Mouse (Mus musculus): ENCODE results near the gene Cdkn1b.

Cdkn1b gene

DNA sequence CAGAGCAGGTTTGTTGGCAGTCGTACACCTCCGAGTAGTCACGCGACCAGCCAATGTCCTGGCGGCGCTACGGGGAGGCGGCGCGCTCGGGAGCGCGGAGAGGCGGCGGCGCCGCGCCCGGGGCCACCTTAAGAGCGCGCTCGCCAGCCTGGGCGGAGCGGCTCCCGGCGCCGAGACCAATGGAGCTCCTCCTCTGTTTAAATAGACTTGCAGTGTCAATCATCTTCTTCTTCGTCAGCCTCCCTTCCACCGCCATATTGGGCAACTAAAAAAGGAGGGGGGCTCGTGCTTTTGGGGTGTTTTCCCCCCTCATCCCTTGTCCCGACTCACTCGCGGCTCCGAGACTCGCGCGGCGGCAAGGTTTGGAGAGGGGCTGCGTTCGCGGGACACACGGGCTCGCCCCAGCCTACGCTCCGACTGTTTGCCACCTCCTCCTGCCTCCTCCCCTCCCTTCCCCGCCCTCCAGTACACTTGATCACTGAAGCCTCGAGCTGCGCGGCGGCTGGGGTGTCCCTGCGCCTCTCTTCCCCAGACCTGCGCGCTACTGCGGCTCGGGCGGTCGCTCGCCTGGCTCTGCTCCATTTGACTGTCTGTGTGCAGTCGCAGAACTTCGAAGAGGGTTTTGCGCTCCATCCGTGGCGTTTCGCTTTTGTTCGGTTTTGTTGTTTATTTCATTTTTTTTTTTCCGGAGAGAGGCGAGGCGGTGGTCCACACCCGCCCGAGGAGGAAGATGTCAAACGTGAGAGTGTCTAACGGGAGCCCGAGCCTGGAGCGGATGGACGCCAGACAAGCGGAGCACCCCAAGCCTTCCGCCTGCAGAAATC, at the start of gene Cdkn1b:
Gene Cdkn1b, plus strand, starts transcription at position 212 of the 824 bp plus-strand sequence.
- peak; percentile 79 for DNase-seq (ENCODE audit: low read depth)

DNA sequence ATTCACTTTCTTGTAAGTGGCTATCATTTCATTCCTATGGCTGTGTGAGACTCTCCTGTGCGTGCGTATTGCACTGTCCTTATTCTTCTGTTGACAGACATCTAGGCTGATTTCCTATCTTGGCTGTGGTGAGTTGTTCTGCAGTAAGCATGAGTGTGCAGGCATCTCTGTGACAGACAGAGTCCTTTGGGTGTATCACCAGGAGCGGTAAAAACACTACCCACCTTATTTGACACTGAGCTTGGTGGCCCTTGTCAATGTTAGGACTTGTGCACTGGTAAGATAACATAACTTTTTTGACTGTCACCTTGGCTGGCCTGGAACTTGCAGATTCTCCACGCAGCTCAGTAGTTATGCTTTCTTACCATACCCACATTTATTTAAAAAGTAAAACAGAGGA, 49.3 kb upstream of the Cdkn1b start:
- no peak for DNase-seq (ENCODE audit: low read depth)

DNA sequence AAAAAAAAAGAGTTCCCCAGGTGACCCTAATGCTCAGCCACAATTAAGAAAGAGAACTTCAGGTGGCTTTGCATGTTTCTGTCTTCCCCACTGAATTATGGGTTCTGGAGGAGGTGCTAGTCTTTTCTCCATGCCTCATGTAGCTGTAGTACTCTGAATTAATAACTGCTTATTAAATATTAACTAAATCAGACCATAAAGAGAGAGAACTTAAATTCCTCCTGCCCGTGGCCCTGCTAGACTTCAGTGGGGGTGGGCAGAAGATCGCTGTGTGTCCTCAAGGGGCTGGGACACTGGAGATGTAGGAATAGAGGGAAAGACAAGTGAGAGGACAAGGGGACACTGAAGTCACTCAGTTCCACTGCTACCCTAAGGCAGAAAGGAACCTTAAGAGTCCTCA, 48.0 kb upstream of the Cdkn1b start:
- no peak for DNase-seq (ENCODE audit: low read depth)

DNA sequence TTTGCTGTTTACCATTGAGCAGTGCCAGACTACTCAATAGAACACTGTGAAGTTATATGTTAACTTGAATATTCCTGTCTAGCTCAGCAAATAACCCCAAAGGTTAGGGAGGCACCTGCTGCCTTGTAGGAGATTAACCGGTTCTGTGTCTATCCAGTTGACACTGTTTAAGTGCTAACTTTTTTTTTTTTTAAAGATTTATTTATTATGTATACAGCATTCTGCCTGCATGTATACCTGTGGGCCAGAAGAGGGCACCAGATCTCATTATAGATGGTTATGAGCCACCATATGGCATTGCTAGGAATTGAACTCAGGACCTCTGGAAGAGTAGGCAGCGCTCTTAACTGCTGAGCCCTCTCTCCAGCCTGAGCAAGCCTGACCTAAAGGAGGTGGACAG, 47.2 kb upstream of the Cdkn1b start:
- no peak for DNase-seq (ENCODE audit: low read depth)

DNA sequence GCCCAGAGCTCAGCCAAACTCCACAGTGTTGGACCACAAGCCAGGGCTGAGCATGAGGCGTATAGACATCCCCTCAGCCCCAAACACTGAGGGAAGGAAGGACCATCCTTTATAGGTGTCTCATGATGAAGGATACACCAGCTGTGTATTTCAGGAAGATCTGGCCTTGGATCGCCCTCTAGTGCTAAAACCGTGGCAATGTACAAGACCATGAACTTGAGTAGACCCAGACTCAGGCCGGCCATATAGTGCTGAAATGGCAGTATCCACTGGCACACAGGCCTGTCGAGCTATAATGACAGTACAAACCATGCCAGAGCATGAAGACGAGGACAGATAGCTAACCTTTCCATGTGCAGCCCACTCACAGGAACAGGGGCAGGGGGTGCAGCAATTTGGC, 43.4 kb upstream of the Cdkn1b start:
- peak; percentile 24 for DNase-seq (ENCODE audit: low read depth)

DNA sequence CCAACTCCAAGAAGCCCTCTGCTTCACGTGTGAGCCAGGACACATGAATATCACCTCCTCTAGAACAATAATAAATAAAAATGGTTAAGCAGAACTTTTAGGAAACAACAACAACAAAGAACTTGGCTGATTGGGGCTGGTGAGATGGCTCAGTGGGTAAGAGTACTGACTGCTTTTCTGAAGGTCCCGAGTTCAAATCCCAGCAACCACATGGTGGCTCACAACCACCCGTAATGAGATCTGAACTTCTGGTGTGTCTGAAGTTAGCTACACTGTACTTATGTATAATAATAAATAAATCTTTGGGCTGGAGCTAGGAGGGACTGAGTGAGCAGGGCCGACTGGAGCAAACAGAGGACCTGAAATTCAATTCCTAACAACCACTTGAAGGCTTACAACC, 42.9 kb upstream of the Cdkn1b start:
- no peak for DNase-seq (ENCODE audit: low read depth)

DNA sequence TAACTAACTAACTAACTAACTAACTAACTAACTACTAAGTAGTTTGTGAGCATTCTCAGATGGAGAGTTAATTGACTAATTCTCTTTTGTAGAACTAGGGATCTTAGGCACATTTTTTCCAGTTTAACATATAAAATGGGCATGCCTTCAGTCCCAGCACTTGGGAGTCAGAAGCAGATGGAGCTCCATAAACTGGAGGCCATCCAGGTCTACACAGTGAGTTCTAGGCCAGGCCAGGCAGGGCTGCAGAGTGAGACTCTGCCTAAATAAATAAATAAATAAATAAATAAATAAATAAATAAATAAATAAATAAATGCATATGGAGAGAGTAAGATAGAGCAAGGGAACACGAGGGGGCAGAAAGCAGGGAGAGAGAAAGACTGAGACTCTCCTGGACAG, 42.3 kb upstream of the Cdkn1b start:
- DNase-seq (ENCODE audit: low read depth), result no peak

DNA sequence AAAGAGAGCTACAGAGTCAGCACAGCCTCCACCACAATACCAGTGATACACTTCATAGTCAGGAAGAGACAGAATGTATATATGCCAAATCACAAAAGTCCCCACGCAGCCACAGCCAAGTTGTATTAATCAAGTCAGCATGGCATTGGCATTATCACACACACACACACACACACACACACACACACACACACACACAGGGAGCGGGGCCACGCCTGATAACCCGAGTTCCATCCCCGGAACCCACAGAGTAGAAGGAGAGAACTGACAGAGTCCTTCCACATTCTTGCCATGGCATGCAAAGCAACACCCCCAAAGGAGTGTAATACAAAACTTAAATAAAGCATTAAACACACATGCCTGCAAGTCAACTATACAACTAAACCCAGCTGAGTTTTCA, 40.6 kb upstream of the Cdkn1b start:
- no peak for DNase-seq (ENCODE audit: low read depth)

DNA sequence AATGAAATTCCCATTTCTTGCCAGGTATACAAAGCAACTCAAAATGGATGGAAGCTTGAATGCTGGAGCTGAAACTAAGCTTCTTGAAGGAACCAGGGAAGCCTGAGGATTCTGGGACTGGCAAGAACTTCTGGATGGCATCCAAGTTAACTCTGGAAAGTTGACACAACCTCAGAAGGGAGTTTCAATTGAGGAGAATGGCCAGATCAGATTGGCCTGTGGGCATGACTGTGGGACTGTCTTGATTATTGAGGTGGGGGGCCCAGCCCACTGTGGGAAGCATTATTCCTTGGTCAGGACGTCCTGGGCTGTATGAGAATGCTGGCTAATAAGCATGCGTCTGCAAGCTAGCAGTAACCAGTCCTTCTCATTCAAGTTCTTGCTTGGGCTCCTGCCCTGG, 40.2 kb upstream of the Cdkn1b start:
- DNase-seq (ENCODE audit: low read depth), result no peak

DNA sequence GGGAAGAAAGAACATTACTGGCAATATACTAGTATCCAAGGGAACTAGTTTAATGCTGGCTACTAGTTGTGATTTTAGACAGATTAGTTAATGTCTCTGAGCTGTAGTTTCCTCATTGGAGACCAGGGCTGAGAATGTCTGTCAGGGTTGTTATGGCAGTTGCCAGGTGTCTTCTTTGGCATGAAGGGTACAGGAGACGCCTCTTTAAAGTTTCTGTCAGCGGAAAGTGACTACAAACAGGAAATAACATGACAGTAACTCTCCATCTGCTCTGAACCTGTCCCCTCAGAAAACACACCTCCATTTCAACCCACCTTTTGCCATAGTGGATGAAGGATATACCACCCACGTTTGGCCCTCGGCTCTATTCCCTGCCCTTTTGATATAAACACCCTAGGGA, 36.5 kb upstream of the Cdkn1b start:
- no peak for DNase-seq (ENCODE audit: low read depth)

DNA sequence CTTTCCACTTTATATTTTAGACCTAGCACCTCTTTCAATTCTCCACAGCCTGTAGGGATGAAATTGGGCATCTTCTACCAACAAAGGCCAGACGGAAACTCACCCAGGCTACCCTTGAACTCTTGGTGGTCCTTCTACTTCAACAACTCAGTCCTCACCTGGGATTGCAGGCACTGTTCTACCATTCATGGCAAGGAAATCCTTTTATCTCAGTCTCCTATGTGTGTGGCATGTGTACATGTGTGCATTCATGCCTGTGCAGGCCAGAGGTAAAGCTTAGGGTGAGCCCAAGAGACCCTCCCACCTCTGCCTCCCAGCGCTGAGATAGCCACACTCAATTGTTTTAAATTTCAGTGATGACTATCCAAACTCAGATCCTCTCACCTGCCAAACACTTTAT, 34.7 kb upstream of the Cdkn1b start:
- DNase-seq (ENCODE audit: low read depth), result no peak

DNA sequence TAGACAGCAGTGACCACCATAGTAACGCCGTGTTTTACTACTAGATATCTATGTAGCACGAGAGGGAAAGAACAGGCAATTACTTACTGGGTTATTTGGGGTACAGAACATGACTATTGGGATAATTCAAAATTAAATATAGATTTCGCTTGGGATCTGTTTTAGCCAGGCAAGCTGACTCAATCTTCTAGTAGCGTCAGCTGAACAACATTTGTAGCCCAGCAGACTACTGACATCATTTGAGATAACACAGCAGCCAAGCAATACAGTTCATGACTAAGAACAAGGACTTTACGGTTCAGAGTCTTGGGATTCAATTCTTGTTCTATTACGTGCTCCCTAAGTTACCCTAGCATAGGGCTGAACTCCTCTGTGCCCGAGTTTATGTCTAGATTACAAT, 33.7 kb upstream of the Cdkn1b start:
- DNase-seq (ENCODE audit: low read depth), result no peak

DNA sequence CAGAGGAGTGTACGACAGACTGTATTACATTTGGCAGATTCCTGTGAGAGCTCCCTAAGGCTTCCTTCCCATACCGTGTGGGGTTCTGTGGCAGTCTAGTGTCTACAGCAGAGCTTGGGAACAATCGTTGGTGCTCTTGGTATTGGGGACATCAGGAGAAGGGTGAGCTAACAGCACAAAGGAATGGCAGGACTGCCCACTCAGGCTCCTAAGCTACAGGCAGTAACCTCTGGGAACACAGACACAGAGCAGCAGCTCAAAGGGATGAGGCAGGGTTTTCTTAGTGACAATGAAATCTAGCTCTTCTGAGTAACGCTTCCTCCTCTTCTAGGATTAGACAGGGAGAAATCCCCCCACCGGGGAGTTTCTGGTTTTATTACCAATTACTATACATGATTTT, 33.2 kb upstream of the Cdkn1b start:
- DNase-seq (ENCODE audit: low read depth), result no peak

DNA sequence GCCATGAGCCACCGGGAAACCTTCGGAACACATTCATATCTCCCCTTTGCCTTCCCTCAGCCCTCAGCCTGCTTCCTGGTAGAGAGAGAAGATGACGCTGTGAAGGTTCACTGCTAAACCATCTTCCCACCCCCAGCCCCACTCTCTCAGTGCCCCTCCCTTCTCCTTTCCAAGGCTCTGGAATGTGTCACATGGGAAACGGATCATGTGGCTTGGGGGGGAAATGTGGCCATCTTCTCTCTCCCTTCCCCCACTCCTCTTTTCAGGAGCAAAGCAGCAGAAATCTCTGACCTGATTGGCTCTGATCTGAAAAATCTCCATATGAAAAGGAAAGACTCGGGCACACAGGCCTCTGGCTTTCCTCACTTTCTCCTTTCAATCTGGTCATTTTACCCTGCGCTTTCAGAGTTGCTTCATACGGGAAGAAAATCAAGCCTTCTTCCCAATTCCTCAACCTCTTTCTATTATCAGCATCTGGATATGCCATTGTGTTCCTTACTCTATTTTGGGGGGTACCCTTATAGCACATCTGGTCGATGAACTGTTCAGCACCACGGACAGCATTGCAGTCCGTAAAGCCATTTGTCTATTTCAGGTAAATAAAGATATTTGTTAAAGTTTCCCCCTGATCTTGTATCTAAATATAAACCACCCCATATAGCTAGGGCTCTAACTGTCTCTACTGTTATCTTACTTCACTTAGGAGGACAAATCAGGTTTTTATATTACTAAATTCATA, 32.3 kb upstream of the Cdkn1b start:
- no peak for DNase-seq (ENCODE audit: low read depth)

DNA sequence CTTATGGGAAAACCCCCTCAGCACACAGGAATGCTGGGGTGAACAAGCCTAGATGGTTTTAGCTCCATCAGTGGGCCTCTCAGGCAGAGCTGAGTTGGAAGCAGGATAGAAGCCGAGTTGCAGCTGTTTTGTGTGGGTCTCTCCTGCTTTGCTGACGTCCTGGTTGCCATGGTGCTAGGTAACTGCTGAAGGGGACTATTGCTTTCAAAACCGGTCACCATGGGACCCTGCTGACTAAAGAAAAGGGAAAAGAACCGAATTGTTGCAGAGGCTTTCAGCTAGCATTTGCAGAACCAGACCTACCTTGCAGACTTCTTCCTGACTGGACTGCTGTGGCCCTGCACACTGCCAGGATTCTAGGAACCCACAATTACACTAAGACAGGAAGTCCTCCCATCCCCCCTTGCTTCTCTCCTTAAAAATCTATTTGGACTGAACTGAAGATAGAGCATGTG, 31.6 kb upstream of the Cdkn1b start:
- no peak for DNase-seq (ENCODE audit: low read depth)

DNA sequence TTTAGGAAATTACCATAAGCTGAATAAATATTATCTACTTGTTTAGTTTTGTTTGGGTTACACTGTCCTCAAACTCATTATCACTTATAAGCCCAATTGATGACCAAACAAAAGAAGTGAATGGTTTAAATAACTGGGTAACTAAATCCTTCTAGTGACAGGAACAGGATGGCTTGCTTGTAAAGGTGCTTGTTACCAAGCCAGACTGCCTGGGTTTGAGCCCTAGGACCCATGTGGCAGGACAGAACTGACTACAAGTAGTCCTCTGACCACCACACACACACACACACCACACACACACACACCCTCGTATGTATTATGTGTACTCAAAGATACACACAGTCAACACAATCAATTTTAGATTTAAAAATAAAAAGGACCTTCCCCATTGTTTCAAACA, 30.4 kb upstream of the Cdkn1b start:
- no peak for DNase-seq (ENCODE audit: low read depth)

DNA sequence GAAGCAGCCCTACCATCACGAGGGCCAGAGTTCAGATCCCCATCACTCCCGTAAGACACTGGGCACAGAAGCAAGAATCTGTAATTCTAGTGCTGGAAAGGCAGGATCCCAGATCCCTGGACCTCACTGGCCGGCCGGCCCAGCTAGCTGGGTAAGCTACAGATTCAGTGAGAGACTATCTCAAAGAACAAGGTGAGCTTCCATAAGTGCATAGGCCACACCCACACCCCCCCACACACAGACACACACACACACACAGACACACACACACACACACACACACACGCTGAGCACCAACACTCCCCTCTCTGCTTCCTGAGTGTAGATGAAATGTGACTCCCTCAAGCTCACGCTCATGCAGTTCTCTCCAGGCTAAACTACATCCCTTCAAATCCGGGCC, 29.8 kb upstream of the Cdkn1b start:
- DNase-seq (ENCODE audit: low read depth), result no peak

DNA sequence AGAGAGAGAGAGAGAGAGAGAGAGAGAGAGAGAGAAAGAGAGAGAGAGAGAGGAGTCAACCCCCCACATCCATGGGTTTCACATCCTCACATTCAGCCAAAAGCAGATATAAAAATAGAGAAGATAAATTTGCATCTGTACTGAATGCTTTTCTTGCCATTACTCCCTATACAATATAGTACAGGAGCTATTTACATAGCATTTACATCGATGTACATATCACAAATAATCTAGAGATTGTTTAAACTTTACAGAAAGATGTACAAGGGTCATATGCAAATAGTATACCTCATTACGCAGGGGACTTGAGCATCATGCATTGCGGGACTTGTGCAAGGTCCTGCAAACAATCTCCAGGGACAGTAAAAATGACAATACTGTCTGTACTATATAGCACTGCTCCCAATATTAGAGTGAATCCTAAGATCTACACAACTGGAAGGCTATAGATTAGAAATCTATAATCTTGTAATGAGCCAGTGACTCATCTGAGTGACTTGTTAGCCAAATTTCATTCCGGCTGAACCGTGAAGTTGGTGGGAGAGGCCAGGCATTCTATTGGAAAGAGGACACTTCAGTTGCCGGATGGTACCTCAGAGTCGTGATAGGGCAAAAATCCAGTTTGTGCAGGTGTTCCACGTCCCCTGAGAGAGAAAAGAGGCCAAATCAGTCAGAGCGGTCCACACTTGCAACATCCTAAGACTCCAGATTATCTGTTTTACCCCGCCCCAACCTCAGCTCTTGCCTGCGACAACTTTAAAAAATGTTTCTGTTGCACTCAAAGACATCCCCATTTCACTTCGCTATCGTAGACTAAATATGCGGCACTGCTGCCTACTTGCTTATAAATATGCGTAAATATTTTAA, 23.4 kb upstream of the Cdkn1b start:
- no peak for DNase-seq (ENCODE audit: low read depth)

DNA sequence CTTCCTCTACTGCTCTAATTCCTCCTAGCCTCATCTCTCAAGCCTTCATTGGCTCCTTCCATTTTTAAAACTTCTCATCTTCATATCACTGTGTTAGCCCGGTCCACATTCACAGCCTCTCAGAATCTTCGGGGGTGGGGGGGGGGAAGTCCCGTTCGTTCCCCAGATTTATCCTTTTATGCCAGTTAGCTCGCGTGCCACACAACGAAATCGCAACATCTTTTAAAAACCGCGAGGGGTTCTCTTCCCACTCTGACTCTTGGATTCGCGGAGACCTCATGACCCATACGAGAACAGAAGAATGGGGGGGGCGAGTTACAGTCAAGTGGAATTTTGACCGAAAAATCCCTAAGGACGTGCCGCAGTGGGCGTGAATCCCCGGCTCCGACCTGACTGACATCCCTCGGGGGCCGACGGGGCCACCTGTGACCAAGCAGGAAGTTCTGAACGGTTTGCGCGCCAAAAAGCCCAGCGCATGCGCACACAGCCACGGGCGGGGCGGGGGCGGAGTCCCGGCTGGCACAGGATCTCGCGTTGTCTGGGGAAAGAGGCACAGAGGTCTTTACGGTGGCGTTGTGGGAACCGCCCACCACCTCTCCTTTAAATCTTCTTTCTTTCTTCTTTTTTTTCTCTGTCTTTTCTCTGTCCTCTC, 22.6 kb upstream of the Cdkn1b start:
- peak; percentile 90 for DNase-seq (ENCODE audit: low read depth)

DNA sequence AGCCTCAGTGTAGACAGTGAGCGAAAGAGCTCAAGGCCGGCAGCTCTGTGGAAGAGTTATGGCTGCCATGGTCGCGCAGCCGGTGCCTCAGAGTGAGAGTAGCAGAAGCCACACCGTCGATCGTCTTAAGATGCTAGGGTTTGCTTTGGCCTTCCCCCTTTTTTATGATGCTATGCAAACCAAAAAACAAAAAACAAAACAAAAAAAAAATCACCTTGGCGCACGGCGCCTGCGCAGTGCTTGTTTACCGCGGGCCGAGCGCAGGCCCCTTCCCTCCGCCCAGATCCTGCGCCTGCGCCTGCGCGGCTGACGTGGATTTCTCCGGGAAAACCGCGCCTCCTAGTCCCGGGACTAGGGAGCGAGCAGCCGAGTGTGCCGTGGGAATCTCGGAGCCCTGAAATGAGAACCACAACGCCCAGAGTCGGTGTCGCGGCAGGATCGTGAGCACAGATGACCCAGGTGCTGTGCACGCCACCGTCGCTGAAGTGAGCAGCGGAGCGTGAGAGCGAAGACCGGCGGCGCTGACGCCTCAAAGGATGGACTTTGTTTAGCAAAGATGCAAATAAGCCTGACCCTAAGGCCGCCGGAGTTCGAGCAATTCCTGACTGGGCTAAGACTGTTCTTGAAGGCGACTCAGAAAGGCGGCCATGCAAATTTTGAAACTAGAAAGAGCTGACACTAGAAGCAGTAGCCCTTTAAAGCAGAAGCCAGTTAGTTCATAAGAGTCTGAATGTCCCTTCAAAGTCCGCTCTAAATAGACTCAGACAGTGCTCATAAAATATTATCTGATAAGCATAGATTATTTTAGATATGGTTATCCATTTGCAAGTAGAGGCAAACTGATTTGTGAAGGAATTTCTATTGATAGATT, 21.9 kb upstream of the Cdkn1b start, which contains the start of gene Gpr19:
Gene Gpr19, minus strand, starts transcription at position 484 of the 871 bp plus-strand sequence.
- DNase-seq (ENCODE audit: low read depth), result no peak

DNA sequence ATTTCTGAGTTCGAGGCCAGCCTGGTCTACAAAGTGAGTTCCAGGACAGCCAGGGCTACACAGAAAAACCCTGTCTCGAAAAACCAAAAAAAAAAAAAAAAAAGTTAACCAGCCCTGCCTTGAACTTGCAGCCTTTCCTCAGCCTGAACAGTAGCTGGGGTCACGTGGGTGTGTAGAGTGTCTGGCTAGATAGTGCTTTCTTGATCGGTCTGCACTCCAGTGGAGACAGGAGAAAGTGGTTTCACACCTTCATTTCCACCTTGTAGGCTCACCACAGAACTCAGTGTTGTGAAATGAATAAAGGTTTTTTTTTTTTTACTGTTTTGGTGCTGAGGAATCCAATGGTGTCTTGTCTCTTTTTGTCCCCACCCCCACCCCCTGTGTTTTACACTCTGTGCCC, 16.8 kb upstream of the Cdkn1b start:
- DNase-seq (ENCODE audit: low read depth), result no peak
